Mouse (Mus musculus): ENCODE measurements around the gene Tmem238l. TPM values are rescaled to one million over a fixed set of nuclear protein-coding genes. Genes with fewer than 3 reads are reported as not detected.

Gene Tmem238l
- total RNA-seq, 2 experiments from 2014 or later, result not detected

- no peak for DNase-seq (ENCODE audit: low spot score)
These were observed 19.3 kb downstream of the Tmem238l start for GRCm38 (mm10) chr11:66975606-66976330.

GRCm38 (mm10) chr11:66981336-66982115 lies 25.1 kb downstream of the Tmem238l start:
- no peak for DNase-seq (ENCODE audit: low spot score)

- peak; percentile 39 for DNase-seq (ENCODE audit: low spot score)
These were observed 26.4 kb downstream of the Tmem238l start for GRCm38 (mm10) chr11:66982794-66983193.

- no peak for DNase-seq (ENCODE audit: low spot score)
These were observed 27.2 kb downstream of the Tmem238l start for GRCm38 (mm10) chr11:66983422-66984164.

- peak; percentile 72 for DNase-seq (ENCODE audit: low spot score)
These were observed 28.0 kb downstream of the Tmem238l start for GRCm38 (mm10) chr11:66984165-66985135.

GRCm38 (mm10) chr11:66985136-66985702 lies 28.8 kb downstream of the Tmem238l start:
- DNase-seq (ENCODE audit: low spot score), result no peak

- DNase-seq (ENCODE audit: low spot score), result no peak
These were observed 35.7 kb downstream of the Tmem238l start for GRCm38 (mm10) chr11:66992150-66992549.

- no peak for DNase-seq (ENCODE audit: low spot score)
These were observed 37.2 kb downstream of the Tmem238l start for GRCm38 (mm10) chr11:66993674-66994073.

- no peak for DNase-seq (ENCODE audit: low spot score)
These were observed 40.0 kb downstream of the Tmem238l start for GRCm38 (mm10) chr11:66996446-66996845.

GRCm38 (mm10) chr11:66998467-66999403 lies 42.3 kb downstream of the Tmem238l start:
- DNase-seq (ENCODE audit: low spot score), result no peak

- no peak for DNase-seq (ENCODE audit: low spot score)
These were observed 44.2 kb downstream of the Tmem238l start for GRCm38 (mm10) chr11:67000671-67001070.

- DNase-seq (ENCODE audit: low spot score), result no peak
These were observed 45.3 kb downstream of the Tmem238l start for GRCm38 (mm10) chr11:67001717-67002116.

- no peak for DNase-seq (ENCODE audit: low spot score)
These were observed 46.5 kb downstream of the Tmem238l start for GRCm38 (mm10) chr11:67002911-67003310.

GRCm38 (mm10) chr11:67007961-67008360 lies 51.5 kb downstream of the Tmem238l start:
- DNase-seq (ENCODE audit: low spot score), result no peak

- no peak for DNase-seq (ENCODE audit: low spot score)
These were observed 52.1 kb downstream of the Tmem238l start for GRCm38 (mm10) chr11:67008528-67008927.

- no peak for DNase-seq (ENCODE audit: low spot score)
These were observed 54.0 kb downstream of the Tmem238l start for GRCm38 (mm10) chr11:67010430-67010829.

GRCm38 (mm10) chr11:67011635-67012034 lies 55.2 kb downstream of the Tmem238l start:
- no peak for DNase-seq (ENCODE audit: low spot score)
